Mouse (Mus musculus): Measurements from ENCODE around the gene Zfp180. TPM values are rescaled to one million over a fixed set of nuclear protein-coding genes. Genes with fewer than 3 reads are reported as not detected.

Gene Zfp180
- 31.0 TPM for polyA plus RNA-seq (2017; shearing (Covaris generic))

GRCm38 (mm10) chr7:24081634-24082431, at the start of gene Zfp180:
Gene Zfp180, plus strand, starts transcription at chr7:24081924.

GRCm38 (mm10) chr7:24052660-24053304, 28.9 kb upstream of the Zfp180 start, which contains the start of gene Vmn1r183:
Gene Vmn1r183, plus strand, starts transcription at chr7:24053254.

GRCm38 (mm10) chr7:24112156-24112856, 30.6 kb downstream of the Zfp180 start, which contains the start of gene Zfp112:
Gene Zfp112, plus strand, starts transcription at chr7:24112314.

GRCm38 (mm10) chr7:24133996-24134828, 52.5 kb downstream of the Zfp180 start, which contains the start of gene Zfp235:
Gene Zfp235, plus strand, starts transcription at chr7:24134169.

Other genes starting within 250 kb of the Zfp180 start
- not detected for gene Vmn1r176, start 244.6 kb upstream of the Zfp180 start, polyA plus RNA-seq (2017; shearing (Covaris generic))
- gene Vmn1r177, start 215.5 kb upstream of the Zfp180 start, polyA plus RNA-seq (2017; shearing (Covaris generic)) = not detected
- gene Vmn1r178, start 189.9 kb upstream of the Zfp180 start, polyA plus RNA-seq (2017; shearing (Covaris generic)) = not detected
- 0.08 TPM for gene Vmn1r179, start 154.9 kb upstream of the Zfp180 start, polyA plus RNA-seq (2017; shearing (Covaris generic))
- not detected for gene Vmn1r180, start 131.3 kb upstream of the Zfp180 start, polyA plus RNA-seq (2017; shearing (Covaris generic))
- not detected for gene Vmn1r181, start 107.3 kb upstream of the Zfp180 start, polyA plus RNA-seq (2017; shearing (Covaris generic))
- not detected for gene V1rd19, start 80.2 kb upstream of the Zfp180 start, polyA plus RNA-seq (2017; shearing (Covaris generic))
- gene Vmn1r183, start 28.7 kb upstream of the Zfp180 start, polyA plus RNA-seq (2017; shearing (Covaris generic)) = 0.07 TPM
- gene Zfp112, start 30.4 kb downstream of the Zfp180 start, polyA plus RNA-seq (2017; shearing (Covaris generic)) = 1.5 TPM
- 14.4 TPM for gene Zfp235, start 52.2 kb downstream of the Zfp180 start, polyA plus RNA-seq (2017; shearing (Covaris generic))
- 0.77 TPM for gene Zfp114, start 93.1 kb downstream of the Zfp180 start, polyA plus RNA-seq (2017; shearing (Covaris generic))
- gene Zfp111, start 129.5 kb downstream of the Zfp180 start, polyA plus RNA-seq (2017; shearing (Covaris generic)) = 0.29 TPM
- gene Zfp109, start 155.6 kb downstream of the Zfp180 start, polyA plus RNA-seq (2017; shearing (Covaris generic)) = 4.3 TPM
- 0.56 TPM for gene Zfp108, start 172.9 kb downstream of the Zfp180 start, polyA plus RNA-seq (2017; shearing (Covaris generic))
- gene Zfp93, start 188.5 kb downstream of the Zfp180 start, polyA plus RNA-seq (2017; shearing (Covaris generic)) = 1.7 TPM
- 20.5 TPM for gene Zfp61, start 219.3 kb downstream of the Zfp180 start, polyA plus RNA-seq (2017; shearing (Covaris generic))
- gene Zfp94, start 234.7 kb downstream of the Zfp180 start, polyA plus RNA-seq (2017; shearing (Covaris generic)) = 12.3 TPM

All from CD4-positive, CD25-positive, alpha-beta regulatory T cell (primary cell).